Mouse (Mus musculus): ENCODE results near the gene Ufc1. TPM values are rescaled to one million over a fixed set of nuclear protein-coding genes. Genes with fewer than 3 reads are reported as not detected.

Gene Ufc1
- polyA plus RNA-seq, 1 experiment from 2014 or later = 111 TPM

GRCm38 (mm10) chr1:171293351-171293750 is 1.5 kb downstream of the Ufc1 start:
- ATAC-seq (ENCODE audit: low FRiP score, low TSS enrichment) = no peak
- Histone ChIP-seq H3K9ac (replicated peaks; ENCODE audit: low read length) (peak overlapping the region; percentile 94; the same call in 1 of the 2 replicates), H3K27ac (ENCODE audit: low read length) (no peak overlapping the region), H3K9me3 (ENCODE audit: low read length) (no peaks in the 10 kb centered on the region), H3K4me2 (replicated peaks; ENCODE audit: low read depth, low read length) (peak overlapping the region; percentile 92), H3K4me1 (ENCODE audit: insufficient read depth, low read length) (peaks cover 11% of the 10 kb centered on the region), H3K4me3 (ENCODE audit: low read length) (peak overlapping the region; percentile 66), H3K27me3 (ENCODE audit: insufficient read depth, low read length) (peaks cover 9% of the 10 kb centered on the region; the same call in 1 of the 2 replicates), H3K36me3 (ENCODE audit: insufficient read depth, low read length) (peaks cover 15% of the 10 kb centered on the region)
- WGBS = 86% methylated on average over 3 of the region's 3 CpGs

GRCm38 (mm10) chr1:171288328-171288727 is 6.5 kb downstream of the Ufc1 start:
- 64% methylated on average over 4 of the region's 4 CpGs for WGBS
- H3K9me3 ChIP-seq (ENCODE audit: low read length) = no peaks in the 10 kb centered on the region
- H3K9ac ChIP-seq (replicated peaks; ENCODE audit: low read length) = peak overlapping the region; percentile 99
- peak overlapping the region; percentile 47 for H3K4me2 ChIP-seq (replicated peaks; ENCODE audit: low read depth, low read length)
- H3K4me3 ChIP-seq (ENCODE audit: low read length) = peak overlapping the region; percentile 98
- peaks cover 23% of the 10 kb centered on the region for H3K4me1 ChIP-seq (ENCODE audit: insufficient read depth, low read length)
- peak overlapping the region; percentile 97 for H3K27ac ChIP-seq (ENCODE audit: low read length)
- peaks cover 45% of the 10 kb centered on the region for H3K36me3 ChIP-seq (ENCODE audit: insufficient read depth, low read length)
- no peak for ATAC-seq (ENCODE audit: low FRiP score, low TSS enrichment)
- H3K27me3 ChIP-seq (ENCODE audit: insufficient read depth, low read length) = no peaks in the 10 kb centered on the region

- Histone ChIP-seq H3K27me3 (ENCODE audit: insufficient read depth, low read length) (no peaks in the 10 kb centered on the region), H3K4me2 (replicated peaks; ENCODE audit: low read depth, low read length) (peak within 1 kb of the TSS; percentile 74), H3K9ac (replicated peaks; ENCODE audit: low read length) (peak within 1 kb of the TSS; percentile 99), H3K4me1 (ENCODE audit: insufficient read depth, low read length) (peaks cover 21% of the 10 kb centered on the region), H3K27ac (ENCODE audit: low read length) (peak within 1 kb of the TSS; percentile 97), H3K9me3 (ENCODE audit: low read length) (no peaks in the 10 kb centered on the region), H3K4me3 (ENCODE audit: low read length) (peak within 1 kb of the TSS; percentile 98), H3K36me3 (ENCODE audit: insufficient read depth, low read length) (peaks cover 51% of the 10 kb centered on the region)
- WGBS = under 1% methylated on average over 49 of the region's 49 CpGs
- ATAC-seq (ENCODE audit: low FRiP score, low TSS enrichment) = peak; percentile 93
Observed at GRCm38 (mm10) chr1:171287136-171288081, 7.4 kb downstream of the Ufc1 start, which contains the start of gene Usp21. TSS of gene Usp21 (minus strand) at chr1:171287991.

- WGBS = 90% methylated on average over 19 of the region's 19 CpGs
- H3K36me3 ChIP-seq (ENCODE audit: insufficient read depth, low read length) = peaks cover 55% of the 10 kb centered on the region
- H3K9me3 ChIP-seq (ENCODE audit: low read length) = no peaks in the 10 kb centered on the region
- peaks cover 28% of the 10 kb centered on the region for H3K4me1 ChIP-seq (ENCODE audit: insufficient read depth, low read length)
- H3K4me3 ChIP-seq (ENCODE audit: low read length) = peak overlapping the region; percentile 98; the same call in 1 of the 2 replicates
- ATAC-seq (ENCODE audit: low FRiP score, low TSS enrichment) = no peak
- H3K4me2 ChIP-seq (replicated peaks; ENCODE audit: low read depth, low read length) = peak overlapping the region; percentile 74
- H3K9ac ChIP-seq (replicated peaks; ENCODE audit: low read length) = no peak overlapping the region
- H3K27me3 ChIP-seq (ENCODE audit: insufficient read depth, low read length) = no peaks in the 10 kb centered on the region
- H3K27ac ChIP-seq (ENCODE audit: low read length) = no peak overlapping the region
Observed at GRCm38 (mm10) chr1:171286517-171286916, 8.3 kb downstream of the Ufc1 start.

- WGBS = 87% methylated on average over 20 of the region's 20 CpGs
- ATAC-seq (ENCODE audit: low FRiP score, low TSS enrichment) = no peak
- Histone ChIP-seq H3K9ac (replicated peaks; ENCODE audit: low read length) (0 out of 2 replicates have a peak overlapping the region, but pooled peaks have one; percentile 27), H3K27me3 (ENCODE audit: insufficient read depth, low read length) (no peaks in the 10 kb centered on the region), H3K4me3 (ENCODE audit: low read length) (no peak overlapping the region), H3K27ac (ENCODE audit: low read length) (no peak overlapping the region), H3K9me3 (ENCODE audit: low read length) (no peaks in the 10 kb centered on the region), H3K36me3 (ENCODE audit: insufficient read depth, low read length) (peaks cover 55% of the 10 kb centered on the region), H3K4me2 (replicated peaks; ENCODE audit: low read depth, low read length) (no peak overlapping the region), H3K4me1 (ENCODE audit: insufficient read depth, low read length) (peaks cover 28% of the 10 kb centered on the region)
Observed at GRCm38 (mm10) chr1:171285096-171285892, 9.5 kb downstream of the Ufc1 start.

- Histone ChIP-seq H3K4me2 (replicated peaks; ENCODE audit: low read depth, low read length) (no peak overlapping the region), H3K4me1 (ENCODE audit: insufficient read depth, low read length) (peaks cover 36% of the 10 kb centered on the region), H3K27me3 (ENCODE audit: insufficient read depth, low read length) (no peaks in the 10 kb centered on the region), H3K27ac (ENCODE audit: low read length) (no peak overlapping the region), H3K36me3 (ENCODE audit: insufficient read depth, low read length) (peaks cover 48% of the 10 kb centered on the region), H3K9me3 (ENCODE audit: low read length) (no peaks in the 10 kb centered on the region), H3K4me3 (ENCODE audit: low read length) (no peak overlapping the region), H3K9ac (replicated peaks; ENCODE audit: low read length) (no peak overlapping the region)
- 91% methylated on average over 15 of the region's 15 CpGs for WGBS
- no peak for ATAC-seq (ENCODE audit: low FRiP score, low TSS enrichment)
Observed at GRCm38 (mm10) chr1:171284491-171284890, 10.3 kb downstream of the Ufc1 start.

- Histone ChIP-seq H3K4me2 (replicated peaks; ENCODE audit: low read depth, low read length) (no peak overlapping the region), H3K27me3 (ENCODE audit: insufficient read depth, low read length) (no peaks in the 10 kb centered on the region), H3K4me3 (ENCODE audit: low read length) (no peak overlapping the region), H3K27ac (ENCODE audit: low read length) (no peak overlapping the region), H3K36me3 (ENCODE audit: insufficient read depth, low read length) (peaks cover 40% of the 10 kb centered on the region), H3K4me1 (ENCODE audit: insufficient read depth, low read length) (peaks cover 36% of the 10 kb centered on the region), H3K9ac (replicated peaks; ENCODE audit: low read length) (no peak overlapping the region), H3K9me3 (ENCODE audit: low read length) (no peaks in the 10 kb centered on the region)
- 90% methylated on average over 18 of the region's 18 CpGs for whole genome bisulfite sequencing
- ATAC-seq (ENCODE audit: low FRiP score, low TSS enrichment) = no peak
Observed at GRCm38 (mm10) chr1:171283188-171284160, 11.3 kb downstream of the Ufc1 start.

- H3K4me2 ChIP-seq (replicated peaks; ENCODE audit: low read depth, low read length) = peak overlapping the region; percentile 80
- peaks cover 29% of the 10 kb centered on the region for H3K4me1 ChIP-seq (ENCODE audit: insufficient read depth, low read length)
- H3K4me3 ChIP-seq (ENCODE audit: low read length) = peak overlapping the region; percentile 80
- no peaks in the 10 kb centered on the region for H3K27me3 ChIP-seq (ENCODE audit: insufficient read depth, low read length)
- no peak for ATAC-seq (ENCODE audit: low FRiP score, low TSS enrichment)
- H3K9ac ChIP-seq (replicated peaks; ENCODE audit: low read length) = peak overlapping the region; percentile 73
- peak overlapping the region; percentile 93 for H3K27ac ChIP-seq (ENCODE audit: low read length)
- H3K9me3 ChIP-seq (ENCODE audit: low read length) = no peaks in the 10 kb centered on the region
- peaks cover 52% of the 10 kb centered on the region for H3K36me3 ChIP-seq (ENCODE audit: insufficient read depth, low read length)
- 79% methylated on average over 18 of the region's 18 CpGs for WGBS
Observed at GRCm38 (mm10) chr1:171282086-171282805, 12.6 kb downstream of the Ufc1 start.

Measured in kidney, embryonic 16.5 days (tissue).